Comparison of ENCODE assay signal across 9 mouse cellular contexts in the genomic region with DNA sequence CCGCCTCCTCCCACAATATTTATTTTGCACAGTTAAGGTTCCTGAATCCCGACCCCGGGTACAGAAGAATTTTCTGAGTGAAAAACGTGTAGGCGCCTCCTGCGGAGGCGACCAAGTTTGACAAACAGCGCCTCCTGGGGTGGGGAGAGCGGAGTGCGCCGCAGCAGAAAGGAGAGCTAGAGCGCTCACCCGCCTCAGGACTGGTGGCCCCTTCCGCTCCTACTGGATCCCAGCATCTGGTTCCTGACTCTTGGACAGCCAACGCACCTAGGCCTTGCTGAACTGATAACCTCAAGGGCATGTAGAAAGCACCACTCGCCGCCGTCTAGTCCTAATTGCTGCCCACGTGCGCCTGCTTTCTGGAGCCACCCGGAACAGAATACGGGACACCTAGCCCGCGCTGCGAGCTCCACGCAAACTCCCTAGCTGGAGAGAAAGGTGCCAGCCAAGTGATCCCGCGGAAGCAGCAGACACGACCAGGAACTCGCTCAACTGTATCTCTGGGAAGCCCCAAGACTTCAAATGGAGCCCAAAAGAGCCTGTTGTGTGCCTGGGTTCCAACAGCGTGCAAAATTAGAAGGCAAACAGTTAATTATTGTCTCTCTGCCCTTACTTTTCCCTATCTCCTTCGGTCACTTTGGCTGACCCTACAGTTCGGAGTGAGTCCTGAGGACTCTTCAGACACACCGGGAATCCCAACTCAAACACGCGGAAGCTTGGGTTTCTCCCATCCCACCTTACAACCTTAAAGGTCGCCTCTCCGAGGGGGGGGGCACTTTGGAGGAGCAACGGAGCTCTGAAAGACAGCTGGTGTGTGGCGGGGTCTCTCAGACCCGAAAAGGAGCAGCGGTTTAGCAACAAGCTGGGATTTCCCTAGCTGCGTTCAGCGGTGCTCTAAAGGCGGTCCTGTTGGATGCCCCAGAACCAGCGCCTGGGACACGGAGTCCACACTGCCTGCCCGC. TPM values are rescaled to one million over a fixed set of nuclear protein-coding genes. Genes with fewer than 3 reads are reported as not detected.
DNase-seq lines count a peak whose midpoint lies in the region; ATAC-seq and TF ChIP-seq lines count a peak whose summit lies in the region.
"Had no signal": no experiment of that assay in that cellular context is flagged by ENCODE, and none has a peak within 500 bp of the region (broad histone marks: within the 10 kb centered on the region; RNA-seq: fewer than 3 reads in every experiment).

No protein-coding gene starts in this region.

- H3K27ac ChIP-seq in gastrocnemius, adult 2 months: no peak overlapping the region
- no peak overlapping the region for H3K27ac ChIP-seq in CH12.LX (ENCODE audit: insufficient read depth, low read depth)
- no peak overlapping the region for H3K27ac ChIP-seq in embryonic facial prominence, embryonic 12.5 days
- H3K27ac ChIP-seq in hindbrain, embryonic 15.5 days (replicated peaks): peak overlapping the region; percentile 95
- H3K27ac ChIP-seq: liver, embryonic 15.5 days had no signal

- whole genome bisulfite sequencing in embryonic facial prominence, embryonic 12.5 days: 1% methylated on average over 48 of the region's 48 CpGs
- WGBS in hindbrain, embryonic 15.5 days: under 1% methylated on average over 48 of the region's 48 CpGs

- TF ChIP-seq RAD21 in CH12.LX (IDR thresholded peaks at IDR 0.05; ENCODE audit: low read depth, low read length): peak; percentile 52

- no peak overlapping the region for H3K4me2 ChIP-seq in CH12.LX (ENCODE audit: insufficient read depth, low read depth, poor library complexity, severe bottlenecking)
- peak overlapping the region; percentile 70 for H3K4me2 ChIP-seq in embryonic facial prominence, embryonic 12.5 days (replicated peaks)
- peak overlapping the region; percentile 78 for H3K4me2 ChIP-seq in hindbrain, embryonic 15.5 days
- H3K4me2 ChIP-seq: liver, embryonic 15.5 days had no signal

- peak; percentile 64 for DNase-seq in gastrocnemius, adult 2 months
- DNase-seq in gastrocnemius, postnatal 25 days: no peak
- DNase-seq in CH12.LX (ENCODE audit: extremely low read depth): no peak
- DNase-seq in thymus, postnatal 14 days: peak; percentile 73
- DNase-seq in left cerebral cortex, adult 8-10 months (ENCODE audit: low spot score in 2 of 2): no peak

- H3K27me3 ChIP-seq in CH12.LX (replicated peaks): no peaks in the 10 kb centered on the region
- H3K27me3 ChIP-seq in embryonic facial prominence, embryonic 12.5 days: peaks cover 72% of the 10 kb centered on the region
- peaks cover 24% of the 10 kb centered on the region for H3K27me3 ChIP-seq in hindbrain, embryonic 15.5 days

- H3K4me1 ChIP-seq in CH12.LX (ENCODE audit: control insufficient read depth in 1 of 2, insufficient read depth in 2 of 2): no peaks in the 10 kb centered on the region
- H3K4me1 ChIP-seq in embryonic facial prominence, embryonic 12.5 days: peaks cover 52% of the 10 kb centered on the region
- H3K4me1 ChIP-seq in hindbrain, embryonic 15.5 days (replicated peaks): peaks cover 67% of the 10 kb centered on the region

- TF ChIP-seq CTCF in gastrocnemius, adult 2 months (IDR thresholded peaks at IDR 0.05): peak; percentile 76
- TF ChIP-seq CTCF in CH12.LX (conservative IDR thresholded peaks at IDR 0.05 in 1 of 2, IDR thresholded peaks at IDR 0.05 in 1 of 2; ENCODE audit: low read depth in 2 of 2, low read length in 2 of 2): peak in 1 of 2 experiments; percentile 59; a peak in 2 of 4 replicates

- no peaks in the 10 kb centered on the region for H3K36me3 ChIP-seq in CH12.LX (replicated peaks in 1 of 2; ENCODE audit: control insufficient read depth in 1 of 2, insufficient read depth in 1 of 2, low read length in 1 of 2)
- H3K36me3 ChIP-seq in embryonic facial prominence, embryonic 12.5 days: no peaks in the 10 kb centered on the region
- H3K36me3 ChIP-seq in hindbrain, embryonic 15.5 days: no peaks in the 10 kb centered on the region
- H3K36me3 ChIP-seq: liver, embryonic 15.5 days had no signal

- intact Hi-C loops in gastrocnemius, adult 2 months (cut with DNase I): loop anchor here (10.0 kb wide), 1 partner anchor 244 kb away; no protein-coding TSS in a partner anchor

- no peaks in the 10 kb centered on the region for H3K79me2 ChIP-seq in CH12.LX (replicated peaks; ENCODE audit: control insufficient read depth, extremely low read depth, insufficient read depth, poor library complexity, severe bottlenecking)

- ATAC-seq in embryonic facial prominence, embryonic 12.5 days (ENCODE audit: insufficient number of reproducible peaks, insufficient read depth, low FRiP score, low TSS enrichment): no peak
- no peak for ATAC-seq in hindbrain, embryonic 15.5 days (ENCODE audit: low FRiP score, low read depth)
- ATAC-seq in megakaryocyte-erythroid progenitor cell, adult 5-6 weeks (replicated peaks; ENCODE audit: low FRiP score, low TSS enrichment, poor library complexity, severe bottlenecking): peak; percentile 71

- peak overlapping the region; percentile 41 for H3K4me3 ChIP-seq in gastrocnemius, adult 2 months
- H3K4me3 ChIP-seq in CH12.LX (replicated peaks in 1 of 3; ENCODE audit: low read depth in 2 of 3, low read length in 2 of 3, poor library complexity in 1 of 3): no peak overlapping the region
- H3K4me3 ChIP-seq in embryonic facial prominence, embryonic 12.5 days: peak overlapping the region; percentile 30
- H3K4me3 ChIP-seq in hindbrain, embryonic 15.5 days: peak overlapping the region; percentile 57
- H3K4me3 ChIP-seq: liver, embryonic 15.5 days had no signal

- no peak for TF ChIP-seq EP300 in CH12.LX (IDR thresholded peaks at IDR 0.05; ENCODE audit: low read length)

- dilution Hi-C loops in CH12.LX (cut with MboI; ENCODE audit: extremely low pct_ligation_motif_present, extremely low pct_unique_long_range_greater_than_20kb, low sequenced_read_pairs): no loop called here

- peaks cover 81% of the 10 kb centered on the region for H3K9me3 ChIP-seq in CH12.LX (replicated peaks; ENCODE audit: low read length)
- H3K9me3 ChIP-seq in embryonic facial prominence, embryonic 12.5 days: no peaks in the 10 kb centered on the region
- H3K9me3 ChIP-seq in hindbrain, embryonic 15.5 days: no peaks in the 10 kb centered on the region
- H3K9me3 ChIP-seq: liver, embryonic 15.5 days had no signal

- TF ChIP-seq POLR2A in CH12.LX (IDR thresholded peaks at IDR 0.05; ENCODE audit: low read depth, low read length): no peak

- in situ Hi-C loops in CH12.LX (cut with MboI; ENCODE audit: low pct_ligation_motif_present, low pct_unique_long_range_greater_than_20kb, low sequenced_read_pairs): no loop called here

- no peak overlapping the region for H3K9ac ChIP-seq in CH12.LX (ENCODE audit: insufficient read depth, low read depth)
- peak overlapping the region; percentile 43 for H3K9ac ChIP-seq in embryonic facial prominence, embryonic 12.5 days
- peak overlapping the region; percentile 23 for H3K9ac ChIP-seq in hindbrain, embryonic 15.5 days
- H3K9ac ChIP-seq: liver, embryonic 15.5 days had no signal

TF ChIP-seq in CH12.LX, 34 proteins besides CTCF, POLR2A, EP300 and RAD21:
- TF ChIP-seq ETS1 (conservative IDR thresholded peaks at IDR 0.05; ENCODE audit: low read depth, low read length) (no peak), IRF4 (IDR thresholded peaks at IDR 0.05; ENCODE audit: low read depth, low read length) (no peak), TBP (conservative IDR thresholded peaks at IDR 0.05; ENCODE audit: low read depth, low read length) (no peak), SMC3 (IDR thresholded peaks at IDR 0.05; ENCODE audit: low read depth, low read length) (peak; percentile 57), MAX (IDR thresholded peaks at IDR 0.05; ENCODE audit: low read length) (no peak), ZNF384 (IDR thresholded peaks at IDR 0.05; ENCODE audit: low read depth, low read length) (no peak), HCFC1 (IDR thresholded peaks at IDR 0.05; ENCODE audit: low read depth, low read length) (no peak)
TF ChIP-seq in CH12.LX: peak in this region for 1.

RNA-seq across cellular contexts. Expression of a gene that starts 5.0 kb away (rescaled TPM):
- 1 to 10 TPM; 7.2 to 7.7 TPM for total RNA-seq in gastrocnemius, adult 2 months (2021)
- total RNA-seq in gastrocnemius, postnatal 25 days (2021): 1 to 10 TPM; 6.6 to 8.6 TPM
- 0.38 and 0.89 TPM in 2 replicates for total RNA-seq in CH12.LX (2012; rRNA removed)
- total RNA-seq in CH12.LX (2014; rRNA removed): not detected in 2 replicates
- polyA plus RNA-seq in CH12.LX (2012; ENCODE audit: insufficient read length, low read depth): 0.10 and 0.11 TPM in 2 replicates
- polyA plus RNA-seq in embryonic facial prominence, embryonic 12.5 days (2016; fragmentation: Nextera tagmentation; extraction: Ambion mirVana): 15.5 and 21.1 TPM in 2 replicates
- polyA plus RNA-seq in hindbrain, embryonic 15.5 days (2015; fragmentation: Nextera tagmentation; extraction: Ambion mirVana): 18.0 and 18.5 TPM in 2 replicates
- total RNA-seq in megakaryocyte-erythroid progenitor cell, adult 5-6 weeks (2014; fragmentation: Nextera tagmentation): not detected in 2 replicates
- total RNA-seq in megakaryocyte-erythroid progenitor cell, adult 5-6 weeks (2017): not detected in 2 replicates
- total RNA-seq in left cerebral cortex, adult 8-10 months (2022): 1 to 10 TPM in 2 of 4 experiments, under 1 TPM in 2; 0.64 to 2.6 (median 1.1) TPM

Comparison
In these comparisons a context has a peak if more than half of its experiments do, and no peak if none do; other contexts are left out.
1. DNase-seq: peak in gastrocnemius, adult 2 months (single experiment) and thymus, postnatal 14 days (single experiment); none in gastrocnemius, postnatal 25 days (single experiment), CH12.LX (single experiment) and left cerebral cortex, adult 8-10 months (0 of 2).
2. H3K4me3 ChIP-seq: peak in gastrocnemius, adult 2 months (single experiment), embryonic facial prominence, embryonic 12.5 days (single experiment) and hindbrain, embryonic 15.5 days (single experiment); none in CH12.LX (0 of 3).